Mouse (Mus musculus) adrenal gland, postnatal 36 days (tissue): ENCODE measurements at regions not wholly inside any gene's neighbourhood (a gene's known extent, or its start where the extent isn't known, plus 50 kb on each side); places are given as distances from the start of the nearest gene placed in this dataset.

ENCODE experiments used
- DNase-seq, 2 experiments: peaks; one replicate each; pipeline ENCODE4 v3.0.0; 2021; ENCODE audit warnings: mixed read lengths in 1 of 2

DNA sequence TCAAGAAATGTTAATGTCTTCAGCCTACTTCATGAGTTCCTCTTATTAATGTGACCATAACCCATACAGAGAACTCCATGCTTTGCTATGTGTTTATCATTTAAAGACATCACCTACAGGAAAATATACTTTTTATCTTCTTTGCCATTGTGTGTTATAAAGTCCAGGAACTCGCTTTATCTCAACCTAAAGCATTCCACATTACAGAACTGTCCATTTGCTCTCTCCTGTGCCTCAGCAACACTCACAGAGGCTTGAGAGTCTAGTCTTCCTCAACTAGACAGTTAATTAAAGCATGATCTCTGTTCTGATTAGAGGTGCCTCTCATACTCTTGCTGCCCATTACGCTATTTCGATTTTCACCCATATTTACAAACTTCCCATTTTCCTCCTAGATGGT is 288.4 kb downstream of the Lipi start:
- DNase-seq, result no peak

DNA sequence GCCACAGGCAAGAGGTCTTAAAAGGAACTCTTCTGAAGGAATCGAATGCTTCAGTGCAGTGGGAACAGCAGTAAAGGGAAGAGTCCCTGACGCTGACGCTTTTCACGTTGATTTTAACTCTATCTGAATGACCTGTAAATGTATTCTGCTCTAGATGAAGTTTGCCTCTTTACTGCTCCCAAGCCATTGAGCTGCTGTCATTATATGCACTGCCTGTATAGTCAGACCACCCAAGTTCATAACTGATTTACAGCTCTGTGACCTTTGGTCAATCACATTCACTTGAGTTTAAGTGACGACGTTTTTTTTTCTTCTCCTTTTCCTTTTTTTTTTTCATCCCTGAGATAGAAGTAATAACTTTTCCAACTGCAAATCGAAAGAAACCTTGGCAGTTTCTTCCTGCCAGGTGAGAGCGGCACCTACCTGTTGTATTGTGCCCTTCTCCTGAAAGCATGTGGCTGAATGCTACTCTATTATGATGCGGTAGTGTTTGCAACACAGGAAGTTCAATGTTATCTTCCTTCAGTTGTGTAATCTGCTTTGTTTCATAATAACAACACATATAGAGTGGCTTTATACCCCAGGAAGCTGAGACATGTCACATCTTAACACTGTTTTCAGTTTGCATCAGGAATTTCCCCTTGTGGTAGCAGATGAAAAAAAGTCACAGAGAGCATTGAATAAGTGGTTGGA is 293.0 kb downstream of the Lipi start:
- DNase-seq, result no peak

DNA sequence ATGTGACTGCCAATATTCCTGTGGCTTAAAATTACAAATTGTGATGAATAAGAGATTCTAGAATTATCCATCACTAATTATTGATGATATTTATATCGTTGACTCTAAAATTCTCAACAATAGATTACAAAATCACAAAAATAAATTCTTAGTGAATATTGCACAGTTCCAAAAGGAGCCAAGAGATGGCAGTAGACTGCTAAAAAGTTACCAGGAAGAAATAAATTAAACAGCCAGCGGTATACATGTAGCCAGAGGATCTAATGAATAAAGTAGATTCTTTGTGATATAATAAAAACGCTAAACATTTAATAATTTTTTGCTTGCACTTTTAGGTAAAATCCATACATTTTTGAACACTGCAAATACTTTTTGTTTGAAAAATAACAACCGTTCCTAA is 294.7 kb downstream of the Lipi start:
- DNase-seq, result no peak

- no peak for DNase-seq
Measured at GRCm38 (mm10) chr16:75287150-75287549, 298.7 kb downstream of the Lipi start.

GRCm38 (mm10) chr16:75285811-75286210 is 300.1 kb downstream of the Lipi start:
- no peak for DNase-seq

- DNase-seq, result no peak
Measured at GRCm38 (mm10) chr16:75263903-75264302, 322.0 kb downstream of the Lipi start.

DNA sequence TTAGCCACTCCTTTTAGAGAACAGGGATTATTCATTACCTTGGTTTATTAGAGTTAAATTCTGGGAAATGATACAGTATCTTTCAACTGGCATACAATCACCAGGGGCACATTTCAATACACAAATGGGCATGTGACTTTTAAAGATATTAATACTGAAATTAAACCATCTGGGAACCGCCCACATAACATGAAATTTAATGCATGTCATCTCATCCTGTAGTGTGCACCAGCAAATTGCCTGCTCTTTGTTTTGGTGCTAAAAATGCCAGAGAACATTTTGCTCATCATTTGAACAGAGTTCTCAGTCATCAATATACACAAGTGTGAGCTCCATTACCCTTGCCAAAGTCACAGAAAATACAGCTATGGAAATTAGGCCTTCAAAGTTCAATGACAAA is 330.9 kb downstream of the Lipi start:
- DNase-seq, result no peak

DNA sequence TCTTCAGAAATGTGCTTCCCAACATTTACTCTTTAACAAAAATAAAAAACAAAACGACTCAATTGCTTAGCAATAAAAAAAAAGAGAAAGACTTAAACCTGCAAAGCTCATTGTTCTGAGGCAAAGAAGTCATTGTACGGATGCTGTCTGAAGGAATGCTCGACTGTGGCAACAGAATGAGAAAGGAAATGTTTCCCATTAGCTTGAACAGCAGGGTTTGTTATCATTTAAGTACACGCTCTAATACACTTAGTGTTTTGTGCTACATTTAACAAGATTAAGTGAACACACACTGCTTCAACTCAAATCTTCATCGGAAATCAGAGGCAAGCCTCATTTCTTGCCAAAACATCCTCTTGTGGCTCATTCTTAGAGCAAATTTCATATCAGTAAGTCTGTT is 336.7 kb downstream of the Lipi start:
- DNase-seq, result no peak

DNA sequence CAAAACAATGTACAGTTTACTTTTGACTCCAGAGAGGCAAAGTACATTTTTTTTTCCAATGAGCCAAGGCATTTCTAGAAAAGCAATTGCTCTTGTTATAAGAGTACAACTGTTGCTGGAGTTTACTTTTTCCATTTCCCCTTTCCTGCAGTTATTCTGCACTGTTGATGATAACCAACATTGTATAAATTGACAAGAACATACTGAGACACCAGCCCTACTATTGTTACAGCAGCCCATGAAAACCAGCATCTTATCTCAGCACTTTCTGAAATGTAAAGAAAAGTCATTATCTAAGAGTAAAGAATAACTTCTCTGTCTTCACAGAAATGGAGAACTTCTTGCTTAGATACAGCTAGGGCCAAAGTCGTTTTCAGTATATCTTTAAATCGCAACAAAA is 345.5 kb downstream of the Lipi start:
- DNase-seq, result no peak

DNA sequence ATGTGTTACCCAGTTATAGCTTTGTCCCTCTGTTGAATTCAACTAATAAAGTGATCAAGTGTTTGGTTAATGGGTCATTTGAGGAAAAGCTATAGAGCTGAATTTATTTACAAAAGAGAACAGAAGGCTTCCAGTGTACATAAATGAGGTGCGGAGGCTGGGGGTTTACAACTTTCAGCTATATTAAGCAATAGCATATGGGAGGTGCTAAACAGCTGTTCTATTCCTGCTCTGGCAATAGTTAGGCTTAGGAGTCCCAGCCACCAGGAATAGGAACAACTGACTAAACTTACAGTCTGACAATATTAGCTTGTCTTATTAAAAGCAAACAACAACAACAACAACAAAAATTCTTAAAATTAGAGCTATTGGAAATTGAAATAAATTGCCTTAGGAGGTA is 353.7 kb downstream of the Lipi start:
- no peak for DNase-seq

DNA sequence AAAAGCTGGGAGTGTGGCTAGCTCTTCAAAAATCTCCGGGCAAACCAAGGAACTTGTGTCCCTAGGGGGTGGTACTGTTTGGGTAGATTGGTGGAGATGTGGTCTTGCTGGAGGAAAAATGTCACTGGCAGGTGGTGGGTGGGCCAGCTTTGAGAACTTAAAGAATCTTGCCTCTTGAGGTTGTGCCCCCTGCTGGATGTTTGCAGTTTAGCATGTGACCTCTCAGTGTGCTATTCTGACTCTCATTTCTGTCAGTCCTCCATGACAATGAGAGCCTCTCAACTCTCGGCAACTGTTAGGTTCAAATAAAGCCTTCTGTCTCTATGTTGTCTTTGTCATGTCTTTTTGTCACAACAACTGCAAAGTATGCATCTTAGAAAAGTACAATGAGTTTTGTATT is 392.5 kb downstream of the Lipi start:
- DNase-seq, result peak; percentile 2 to 6

GRCm38 (mm10) chr16:75190316-75190715 is 395.5 kb downstream of the Lipi start:
- DNase-seq, result no peak

GRCm38 (mm10) chr16:75166040-75166439 is 419.8 kb downstream of the Lipi start:
- no peak for DNase-seq

- no peak for DNase-seq
Measured at GRCm38 (mm10) chr16:75164969-75165726, 420.7 kb downstream of the Lipi start.

DNA sequence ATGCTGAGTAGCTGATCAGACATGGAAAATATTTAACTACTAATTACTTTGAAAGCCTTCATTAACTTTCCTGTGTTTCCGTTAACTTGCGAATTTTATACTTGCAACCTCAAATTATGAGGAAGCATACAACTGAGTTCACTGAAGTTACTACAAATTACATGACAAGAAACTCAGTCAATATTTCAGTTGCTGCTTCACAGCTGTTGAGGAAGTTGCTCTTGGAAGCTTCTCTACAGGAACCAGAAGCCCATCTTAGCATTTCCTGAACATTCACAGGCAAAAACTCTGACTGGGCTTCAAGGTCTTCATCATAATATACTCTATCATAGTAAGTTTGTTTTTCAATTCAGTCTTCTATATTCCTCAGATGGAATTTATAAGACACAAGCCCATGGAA is 426.1 kb downstream of the Lipi start:
- no peak for DNase-seq

DNA sequence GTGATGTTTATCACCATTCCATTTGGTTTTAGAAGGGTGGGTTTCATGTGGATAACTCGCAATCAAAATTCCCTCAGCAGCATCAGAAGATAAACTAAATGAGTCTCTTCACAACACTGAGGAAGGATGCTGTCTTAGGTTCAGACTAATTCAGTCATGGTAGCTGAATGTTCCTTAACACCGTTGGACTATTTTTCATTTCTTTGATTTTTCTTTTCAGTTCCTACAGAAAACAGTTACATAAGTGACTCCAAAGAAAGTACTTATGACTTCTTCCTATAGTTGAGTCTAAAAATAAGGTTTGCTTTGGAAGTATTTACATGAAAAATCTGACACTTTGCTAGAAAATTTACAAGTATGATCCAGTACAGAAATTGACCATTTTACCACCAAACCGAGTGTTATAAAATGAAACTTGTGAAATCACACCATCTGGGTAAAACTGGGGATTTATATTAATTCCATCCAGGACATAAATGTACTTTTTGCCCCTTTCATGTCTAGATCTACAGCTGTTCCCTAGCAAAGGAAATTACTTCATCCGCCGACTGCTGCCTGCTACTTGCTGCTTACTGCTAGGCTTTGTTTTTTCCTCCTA is 430.3 kb downstream of the Lipi start:
- DNase-seq, result no peak
